Mouse (Mus musculus) c-Kit-positive CD71-positive TER-119-negative erythroid progenitor cells, embryonic 14.5 days (primary cell): ENCODE results near the gene Cops6.

Source experiments
- DNase-seq: peaks from one replicate; pipeline ENCODE4 v3.0.0-alpha.2; 2013; ENCODE audit warnings: low read depth

The Cops6 gene

GRCm38 (mm10) chr5:138160842-138161665 lies at the start of gene Cops6:
TSS of gene Cops6 (plus strand) at chr5:138161071.
- DNase-seq, result peak; percentile 88

- DNase-seq, result peak; percentile 86
Observed at GRCm38 (mm10) chr5:138116255-138117198, 44.3 kb upstream of the Cops6 start, which contains the start of gene Zscan21. TSS of gene Zscan21 (plus strand) at chr5:138116903.

- no peak for DNase-seq
Observed at GRCm38 (mm10) chr5:138117199-138118015, 43.5 kb upstream of the Cops6 start.

- DNase-seq, result no peak
Observed at GRCm38 (mm10) chr5:138118041-138118440, 42.8 kb upstream of the Cops6 start.

- DNase-seq, result no peak
Observed at GRCm38 (mm10) chr5:138132425-138133064, 28.3 kb upstream of the Cops6 start.

GRCm38 (mm10) chr5:138137257-138137656 lies 23.6 kb upstream of the Cops6 start:
- DNase-seq, result peak; percentile 46

GRCm38 (mm10) chr5:138137935-138138549 lies 22.8 kb upstream of the Cops6 start:
- peak; percentile 75 for DNase-seq

- DNase-seq, result no peak
Observed at GRCm38 (mm10) chr5:138138585-138138984, 22.3 kb upstream of the Cops6 start.

- DNase-seq, result no peak
Observed at GRCm38 (mm10) chr5:138154390-138154789, 6.5 kb upstream of the Cops6 start.

- peak; percentile 93 for DNase-seq
Observed at GRCm38 (mm10) chr5:138155443-138155976, 5.4 kb upstream of the Cops6 start, which contains the start of gene Zfp113. TSS of gene Zfp113 (minus strand) at chr5:138155744.

- DNase-seq, result no peak
Observed at GRCm38 (mm10) chr5:138160224-138160762, 578 bp upstream of the Cops6 start.

GRCm38 (mm10) chr5:138163046-138163445 lies 2.2 kb downstream of the Cops6 start:
- no peak for DNase-seq

- no peak for DNase-seq
Observed at GRCm38 (mm10) chr5:138163610-138164009, 2.7 kb downstream of the Cops6 start.

- DNase-seq, result no peak
Observed at GRCm38 (mm10) chr5:138165594-138165993, 4.7 kb downstream of the Cops6 start.

- DNase-seq, result peak; percentile 89
Observed at GRCm38 (mm10) chr5:138170936-138171561, 10.2 kb downstream of the Cops6 start.

- peak; percentile 97 for DNase-seq
Observed at GRCm38 (mm10) chr5:138171695-138172491, 11.0 kb downstream of the Cops6 start, which contains the start of the genes Ap4m1 and Mcm7. TSS of gene Ap4m1 (plus strand) at chr5:138172002. TSS of gene Mcm7 (minus strand) at chr5:138172422.

GRCm38 (mm10) chr5:138173217-138173616 lies 12.3 kb downstream of the Cops6 start:
- no peak for DNase-seq

GRCm38 (mm10) chr5:138186950-138187638 lies 26.2 kb downstream of the Cops6 start, which contains the start of the genes Taf6 and Cnpy4:
TSS of gene Taf6 (minus strand) at chr5:138187451.
TSS of gene Cnpy4 (plus strand) at chr5:138187485.
- DNase-seq, result peak; percentile 84
